Mouse (Mus musculus): ENCODE measurements around the gene Ms4a8a.

DNA sequence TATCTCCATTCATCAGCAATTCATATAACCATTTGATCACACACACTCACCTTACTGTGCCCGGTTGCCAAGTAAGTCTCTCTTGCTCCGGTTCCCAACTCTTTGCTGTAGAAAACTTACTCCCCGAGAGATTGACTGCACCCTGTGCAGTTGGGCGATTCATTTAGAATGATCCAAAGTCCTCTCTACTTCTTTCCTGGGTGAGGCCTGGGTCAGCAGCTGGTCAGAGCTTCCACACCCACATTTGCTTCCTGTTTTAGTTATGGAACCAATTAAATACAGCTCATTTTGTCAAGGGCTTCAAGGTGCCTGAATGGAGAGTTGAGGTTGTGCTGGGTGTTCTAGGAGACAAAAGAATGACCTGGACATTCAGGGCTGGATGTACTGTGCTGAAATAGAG is at the start of gene Ms4a8a:
- no peak for TF ChIP-seq POLR2A (IDR thresholded peaks at IDR 0.05; ENCODE audit: insufficient read length, low read depth)
- no peak for TF ChIP-seq MAX (IDR thresholded peaks at IDR 0.05; ENCODE audit: low read depth)

All from myocyte (in vitro differentiated cells).